Mouse (Mus musculus): Measurements from ENCODE around the gene Siah3. TPM values are rescaled to one million over a fixed set of nuclear protein-coding genes. Genes with fewer than 3 reads are reported as not detected.

Gene Siah3
- total and polyA plus RNA-seq, 2 experiments from 2014 or later, result 3.1 to 8.2 TPM

DNA sequence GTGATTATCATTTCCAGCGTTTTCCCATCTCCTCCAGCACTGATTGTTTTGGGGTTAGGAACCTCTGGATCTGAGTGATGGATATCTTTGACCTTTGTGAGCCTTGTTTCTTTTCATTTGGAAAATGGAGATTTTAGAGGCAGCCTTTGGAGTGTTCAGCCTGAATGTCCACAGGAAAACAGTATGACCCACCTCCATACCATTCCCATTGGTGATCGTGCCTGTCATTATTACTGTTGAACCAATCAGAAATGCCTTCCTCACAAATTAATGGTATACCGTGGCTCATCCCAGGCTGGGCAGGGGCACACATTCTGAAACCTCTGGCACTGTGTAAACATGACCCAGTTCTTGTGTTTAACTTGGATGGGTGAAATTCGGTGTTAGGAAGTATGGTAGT lies 6.0 kb downstream of the Siah3 start:
- no peak for DNase-seq (ENCODE audit: low spot score)
- no peak overlapping the region for H3K4me3 ChIP-seq (ENCODE audit: low read length)
- WGBS, result 92% methylated on average over 4 of the region's 4 CpGs
- no peaks in the 10 kb centered on the region for H3K27me3 ChIP-seq (ENCODE audit: insufficient read depth, low read length)
- no peaks in the 10 kb centered on the region for H3K9me3 ChIP-seq (ENCODE audit: low read length)
- no peak overlapping the region for H3K4me2 ChIP-seq (ENCODE audit: low read depth, low read length)
- H3K36me3 ChIP-seq (ENCODE audit: insufficient read depth, low read length), result no peaks in the 10 kb centered on the region
- no peak overlapping the region for H3K9ac ChIP-seq (replicated peaks; ENCODE audit: low read length)
- TF ChIP-seq CTCF (IDR thresholded peaks at IDR 0.05; ENCODE audit: low read depth), result no peak
- H3K27ac ChIP-seq, result no peak overlapping the region
- no peak for ATAC-seq
- H3K4me1 ChIP-seq (ENCODE audit: insufficient read depth, low read length), result peaks cover 19% of the 10 kb centered on the region

GRCm38 (mm10) chr14:75463171-75463570 lies 7.4 kb downstream of the Siah3 start:
- H3K27ac ChIP-seq, result no peak overlapping the region
- no peak overlapping the region for H3K9ac ChIP-seq (replicated peaks; ENCODE audit: low read length)
- TF ChIP-seq CTCF (IDR thresholded peaks at IDR 0.05; ENCODE audit: low read depth), result no peak
- H3K36me3 ChIP-seq (ENCODE audit: insufficient read depth, low read length), result no peaks in the 10 kb centered on the region
- peaks cover 10% of the 10 kb centered on the region for H3K4me1 ChIP-seq (ENCODE audit: insufficient read depth, low read length)
- WGBS, result 78% methylated on average over 4 of the region's 4 CpGs
- DNase-seq (ENCODE audit: low spot score) (peak; percentile 53), ATAC-seq (no peak)
- no peak overlapping the region for H3K4me3 ChIP-seq (ENCODE audit: low read length)
- H3K4me2 ChIP-seq (ENCODE audit: low read depth, low read length), result no peak overlapping the region
- no peaks in the 10 kb centered on the region for H3K9me3 ChIP-seq (ENCODE audit: low read length)
- H3K27me3 ChIP-seq (ENCODE audit: insufficient read depth, low read length), result no peaks in the 10 kb centered on the region

GRCm38 (mm10) chr14:75468941-75469340 lies 13.2 kb downstream of the Siah3 start:
- H3K9ac ChIP-seq (replicated peaks; ENCODE audit: low read length), result no peak overlapping the region
- no peaks in the 10 kb centered on the region for H3K4me1 ChIP-seq (ENCODE audit: insufficient read depth, low read length)
- no peak for TF ChIP-seq CTCF (IDR thresholded peaks at IDR 0.05; ENCODE audit: low read depth)
- no peaks in the 10 kb centered on the region for H3K9me3 ChIP-seq (ENCODE audit: low read length)
- 82% methylated on average over 4 of the region's 4 CpGs for WGBS
- ATAC-seq (no peak), DNase-seq (ENCODE audit: low spot score) (no peak)
- no peaks in the 10 kb centered on the region for H3K27me3 ChIP-seq (ENCODE audit: insufficient read depth, low read length)
- no peak overlapping the region for H3K4me2 ChIP-seq (ENCODE audit: low read depth, low read length)
- no peaks in the 10 kb centered on the region for H3K36me3 ChIP-seq (ENCODE audit: insufficient read depth, low read length)
- no peak overlapping the region for H3K27ac ChIP-seq
- no peak overlapping the region for H3K4me3 ChIP-seq (ENCODE audit: low read length)

DNA sequence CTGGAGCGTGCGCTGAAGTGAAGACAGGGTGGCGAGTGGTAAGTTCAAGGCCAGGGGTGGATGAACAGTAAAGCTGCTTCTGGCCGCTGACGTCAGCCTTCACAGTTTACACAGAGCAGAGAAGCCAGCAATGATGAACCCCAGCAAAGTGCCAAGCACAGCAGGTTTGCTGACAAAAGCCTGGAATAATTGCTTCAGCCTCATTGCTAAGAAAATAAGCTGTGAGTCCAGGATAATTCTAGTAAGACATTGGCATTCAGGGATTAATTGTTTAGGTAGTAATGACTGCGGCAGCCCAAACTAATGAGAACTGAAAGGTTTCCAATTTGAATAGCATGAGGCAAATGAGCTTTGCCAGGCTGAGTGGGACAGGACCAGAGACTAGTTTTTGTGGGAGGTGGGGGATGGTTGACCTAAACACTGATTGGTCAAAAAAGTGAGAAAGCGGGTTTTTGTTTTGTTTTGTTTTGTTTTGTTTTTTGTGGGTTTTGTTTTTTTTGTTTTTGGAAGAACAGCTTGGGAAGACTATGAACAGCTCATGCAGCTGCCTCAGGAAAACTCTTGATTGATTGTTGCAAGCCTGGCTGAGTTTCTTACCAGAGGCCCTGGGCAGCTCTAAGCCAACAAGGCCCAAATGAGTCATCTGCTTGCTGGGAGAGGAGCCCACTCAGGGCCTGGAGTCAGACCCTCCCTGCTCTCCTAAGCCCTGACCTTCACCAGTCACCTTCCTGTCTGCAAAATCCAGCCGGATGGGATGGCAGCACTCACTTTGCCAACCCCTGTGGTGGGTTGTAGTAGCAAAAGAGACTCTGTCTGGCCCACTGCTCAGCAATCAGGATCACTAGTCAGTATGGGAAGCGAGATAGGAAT lies 17.5 kb downstream of the Siah3 start:
- ATAC-seq, result peak; percentile 85
- Histone ChIP-seq H3K4me3 (ENCODE audit: low read length) (no peak overlapping the region), H3K27me3 (ENCODE audit: insufficient read depth, low read length) (no peaks in the 10 kb centered on the region), H3K4me2 (ENCODE audit: low read depth, low read length) (no peak overlapping the region), H3K36me3 (ENCODE audit: insufficient read depth, low read length) (no peaks in the 10 kb centered on the region), H3K4me1 (ENCODE audit: insufficient read depth, low read length) (no peaks in the 10 kb centered on the region), H3K9ac (replicated peaks; ENCODE audit: low read length) (no peak overlapping the region), H3K27ac (peak overlapping the region; percentile 56; the same call in 1 of the 2 replicates), H3K9me3 (ENCODE audit: low read length) (no peaks in the 10 kb centered on the region)
- 36% methylated on average over 9 of the region's 9 CpGs for WGBS
- DNase-seq (ENCODE audit: low spot score), result peak; percentile 68
- 0 out of 2 replicates have a peak, but pooled peaks have one; percentile 7 for TF ChIP-seq CTCF (IDR thresholded peaks at IDR 0.05; ENCODE audit: low read depth)

DNA sequence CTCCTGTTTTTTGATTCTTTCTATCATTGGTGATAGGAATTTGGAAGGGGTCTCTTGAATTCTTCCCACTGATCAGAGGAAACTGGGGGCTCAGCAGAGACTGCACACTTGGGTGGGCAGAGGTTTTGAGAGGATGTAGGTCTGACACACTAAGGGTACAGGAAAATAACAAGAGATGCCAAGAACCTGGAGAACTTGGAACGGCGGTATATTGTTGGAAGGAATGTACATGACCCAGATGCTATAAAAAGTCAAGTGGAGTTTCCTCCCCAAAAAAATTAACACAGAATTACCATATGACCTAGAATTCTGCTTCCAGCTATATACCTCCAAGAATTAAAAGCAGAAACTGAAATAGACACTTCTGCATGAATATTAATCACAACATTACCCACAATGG lies 20.1 kb downstream of the Siah3 start:
- no peak for TF ChIP-seq CTCF (IDR thresholded peaks at IDR 0.05; ENCODE audit: low read depth)
- 77% methylated on average over 2 of the region's 2 CpGs for whole genome bisulfite sequencing

DNA sequence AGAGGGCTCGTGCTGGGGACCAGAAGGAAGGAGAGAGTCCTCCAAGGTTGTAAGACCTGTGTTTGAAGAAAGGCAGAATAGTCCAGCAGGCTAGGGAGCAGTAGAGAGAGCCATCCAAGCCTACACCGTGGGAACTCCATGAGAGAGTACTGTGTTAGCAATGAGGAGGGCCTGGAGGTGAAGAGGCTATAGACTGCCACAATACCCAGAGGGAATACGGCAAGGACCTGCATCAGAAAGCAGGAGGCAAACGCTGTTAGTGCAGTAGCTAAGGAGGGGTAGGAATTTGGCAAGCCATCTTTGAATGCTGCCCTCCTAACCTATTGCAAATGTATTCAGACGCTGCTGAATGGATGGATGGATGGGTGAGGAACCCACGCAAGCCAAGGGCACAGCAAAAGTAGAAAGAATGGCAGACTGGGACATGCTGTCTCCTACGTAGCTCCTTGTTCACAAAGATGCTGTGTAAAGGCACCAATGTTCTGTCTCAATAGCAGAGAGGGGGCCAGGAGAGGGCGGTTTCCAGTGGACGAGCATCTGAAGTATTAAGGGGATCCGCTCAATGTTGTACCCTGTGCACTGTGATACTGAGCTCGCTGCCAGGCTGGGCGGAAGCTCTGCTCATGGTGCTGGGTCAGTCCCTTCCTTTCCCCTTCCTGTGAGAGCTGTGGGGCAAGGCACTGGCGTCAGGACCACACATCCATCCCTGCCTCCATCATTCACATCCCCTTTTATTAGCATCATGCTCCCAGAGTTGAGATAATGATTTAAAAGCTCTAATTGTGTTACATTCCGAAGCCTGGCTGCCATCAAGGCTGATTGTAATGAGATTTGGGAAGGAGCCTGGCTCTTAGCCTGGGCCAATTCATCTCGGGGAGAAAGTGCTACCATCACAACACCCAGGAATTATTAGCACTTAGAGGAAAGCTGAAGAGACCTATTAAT lies 26.7 kb downstream of the Siah3 start:
- no peak for TF ChIP-seq CTCF (IDR thresholded peaks at IDR 0.05; ENCODE audit: low read depth)
- no peak overlapping the region for H3K4me2 ChIP-seq (ENCODE audit: low read depth, low read length)
- H3K9ac ChIP-seq (replicated peaks; ENCODE audit: low read length), result no peak overlapping the region
- no peak overlapping the region for H3K4me3 ChIP-seq (ENCODE audit: low read length)
- ATAC-seq, result peak; percentile 89
- no peak overlapping the region; the same call in 1 of the 2 replicates for H3K27ac ChIP-seq
- 51% methylated on average over 15 of the region's 15 CpGs for whole genome bisulfite sequencing
- no peaks in the 10 kb centered on the region for H3K27me3 ChIP-seq (ENCODE audit: insufficient read depth, low read length)
- no peaks in the 10 kb centered on the region for H3K9me3 ChIP-seq (ENCODE audit: low read length)
- H3K4me1 ChIP-seq (ENCODE audit: insufficient read depth, low read length), result no peaks in the 10 kb centered on the region; the same call in 1 of the 2 replicates
- DNase-seq (ENCODE audit: low spot score), result peak; percentile 52
- H3K36me3 ChIP-seq (ENCODE audit: insufficient read depth, low read length), result no peaks in the 10 kb centered on the region

More for the DNA sequence above, 20.1 kb downstream of the Siah3 start:
- ATAC-seq (no peak), DNase-seq (ENCODE audit: low spot score) (no peak)
- Histone ChIP-seq H3K4me3 (ENCODE audit: low read length) (no peak overlapping the region), H3K9ac (replicated peaks; ENCODE audit: low read length) (no peak overlapping the region), H3K27ac (no peak overlapping the region), H3K4me1 (ENCODE audit: insufficient read depth, low read length) (no peaks in the 10 kb centered on the region), H3K27me3 (ENCODE audit: insufficient read depth, low read length) (no peaks in the 10 kb centered on the region), H3K4me2 (ENCODE audit: low read depth, low read length) (no peak overlapping the region), H3K9me3 (ENCODE audit: low read length) (no peaks in the 10 kb centered on the region), H3K36me3 (ENCODE audit: insufficient read depth, low read length) (no peaks in the 10 kb centered on the region)

Data from hindbrain, postnatal 0 days (tissue).